Mouse (Mus musculus) liver, embryonic 16.5 days (tissue): ENCODE results near the gene Nfe2l2. TPM values are rescaled to one million over a fixed set of nuclear protein-coding genes. Genes with fewer than 3 reads are reported as not detected.
A peak's percentile ranks its signal among the peaks of the same experiment; 100 is the strongest.

Experiments used
- ATAC-seq: fragments of 200-750 bp; cut with Nextera tagmentation; 2 replicates; pipeline ENCODE4 v1.8.0; 2017; ENCODE audit warnings: low read depth, mild to moderate bottlenecking, moderate number of reproducible peaks, moderate library complexity
- H3K27ac ChIP-seq: fragments of 300-500 bp; sonication (generic); 2 replicates; pipeline ENCODE4 v1.5.1; 2014; ENCODE audit warnings: mild to moderate bottlenecking, low read length
- H3K27me3 ChIP-seq: fragments of 300-500 bp; sonication (generic); 2 replicates; pipeline ENCODE4 v1.6.1; 2014; ENCODE audit warnings: low read depth, low read length, mixed read lengths; ENCODE audit not compliant: control insufficient read depth, insufficient read depth
- H3K36me3 ChIP-seq: fragments of 300-500 bp; sonication (generic); 2 replicates; pipeline ENCODE4 v1.6.1; 2014; ENCODE audit warnings: mild to moderate bottlenecking; ENCODE audit not compliant: control insufficient read depth, insufficient read depth
- H3K4me1 ChIP-seq: fragments of 300-500 bp; sonication (generic); 2 replicates; pipeline ENCODE4 v1.6.1; 2014; ENCODE audit warnings: low read depth, low read length, mixed read lengths; ENCODE audit not compliant: control insufficient read depth
- H3K4me2 ChIP-seq: fragments of 300-500 bp; sonication (generic); 2 replicates; pipeline ENCODE4 v1.6.1; 2014; ENCODE audit warnings: low read depth, low read length, mixed read lengths
- H3K4me3 ChIP-seq: fragments of 300-500 bp; sonication (generic); 2 replicates; pipeline ENCODE4 v1.5.1; 2014; ENCODE audit warnings: low read depth, mild to moderate bottlenecking, low read length
- H3K9ac ChIP-seq: fragments of 300-500 bp; sonication (generic); 2 replicates; pipeline ENCODE4 v1.6.1; 2014; ENCODE audit warnings: low read depth, low read length
- H3K9me3 ChIP-seq: fragments of 300-500 bp; sonication (generic); replicated peaks from 2 replicates; pipeline ENCODE4 v1.6.1; 2016; ENCODE audit warnings: low read length; ENCODE audit not compliant: control insufficient read depth
- WGBS: fragments of 180-500 bp; shearing (Covaris S2); extraction: QIAGEN DNeasy Blood & Tissue Kit; methylation state at CpG from one replicate; pipeline ENCODE4 v1.1.7; 2014; ENCODE audit not compliant: insufficient replicate concordance; 5-methylcytosine and 5-hydroxymethylcytosine counted together
- polyA plus RNA-seq: library from polyadenylated mRNA; unstranded; fragments of >200 nt; fragmentation: Nextera tagmentation; extraction: Ambion mirVana; gene quantifications from 2 replicates; pipeline ENCODE4 v1.2.1, GENCODE M21; 2015

Gene Nfe2l2
- polyA plus RNA-seq, 1 experiment from 2014 or later: 41.3 TPM

DNA sequence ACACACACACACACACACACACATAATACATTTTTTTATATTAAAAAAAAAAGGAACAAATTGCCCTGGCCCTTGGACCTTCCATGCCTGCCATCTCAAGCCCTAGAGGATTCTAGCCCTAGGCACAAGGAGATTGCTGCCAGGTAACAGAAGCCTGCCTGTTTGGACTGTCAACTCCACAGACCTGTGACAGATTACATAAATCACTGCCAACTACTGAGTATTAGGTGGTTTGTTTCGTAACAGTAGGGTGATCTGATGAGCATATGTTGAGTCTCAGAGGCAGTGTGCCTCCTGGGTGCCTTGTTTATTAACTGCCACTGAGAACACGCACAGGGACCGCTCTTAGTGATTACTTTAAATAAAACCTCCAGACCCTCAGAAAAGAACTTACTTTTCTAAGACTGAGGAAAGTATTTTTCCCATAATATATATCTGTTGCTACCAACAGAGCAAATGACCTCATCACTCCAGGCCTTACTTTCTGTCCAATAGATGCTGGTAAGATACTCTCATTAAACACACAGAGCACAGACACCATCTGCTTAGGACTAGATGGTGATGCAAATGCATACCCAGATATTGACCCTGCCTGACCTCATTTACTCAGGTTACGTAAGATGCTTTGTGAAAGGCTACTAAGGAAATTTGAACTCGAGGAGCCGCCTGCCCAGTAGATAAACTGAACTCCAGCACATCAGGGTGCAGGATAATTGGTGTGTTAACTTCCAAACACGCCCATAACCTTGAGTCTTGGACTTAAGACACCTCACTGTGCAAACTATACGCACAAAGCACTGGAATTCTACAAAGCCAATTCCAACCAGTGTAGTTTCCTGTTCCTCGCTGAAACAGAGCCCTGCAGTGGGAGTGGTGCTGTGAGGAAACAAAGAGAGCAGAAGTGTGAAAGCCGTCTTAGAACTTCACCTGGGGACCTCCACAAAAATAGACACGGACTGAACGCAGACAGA is 11.9 kb upstream of the Nfe2l2 start:
- no peak overlapping the region for H3K4me2 ChIP-seq
- no peaks in the 10 kb centered on the region for H3K36me3 ChIP-seq
- 56% methylated on average over 12 of the region's 12 CpGs for WGBS
- peaks cover 2% of the 10 kb centered on the region for H3K4me1 ChIP-seq
- no peaks in the 10 kb centered on the region for H3K27me3 ChIP-seq
- peak; percentile 54; the same call in 1 of the 2 replicates for ATAC-seq
- H3K9ac ChIP-seq: no peak overlapping the region
- H3K4me3 ChIP-seq: no peak overlapping the region
- H3K27ac ChIP-seq: 0 out of 2 replicates have a peak overlapping the region, but pooled peaks have one; percentile 15
- no peaks in the 10 kb centered on the region for H3K9me3 ChIP-seq

DNA sequence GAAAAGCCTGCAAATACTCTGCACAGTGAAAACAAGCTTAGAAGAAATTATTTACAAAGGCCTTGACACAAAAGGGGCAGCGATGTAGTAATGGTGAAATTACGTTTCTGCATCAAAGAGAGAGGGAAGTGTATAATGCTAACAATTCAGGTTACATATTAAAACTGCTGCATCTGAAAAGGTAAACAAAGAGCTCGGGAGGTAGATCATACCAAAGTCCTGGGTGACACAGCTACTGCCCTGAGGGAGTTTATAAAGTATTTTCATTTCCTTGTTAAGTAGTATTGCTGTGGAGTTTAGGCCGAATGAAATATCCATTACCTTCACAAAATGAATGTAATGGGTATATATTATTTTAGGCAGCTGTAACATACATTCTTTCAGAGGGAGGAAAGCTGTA is 10.3 kb upstream of the Nfe2l2 start:
- no peak overlapping the region for H3K9ac ChIP-seq
- 57% methylated on average over 4 of the region's 4 CpGs for WGBS
- H3K4me2 ChIP-seq: no peak overlapping the region
- ATAC-seq: no peak
- no peak overlapping the region for H3K4me3 ChIP-seq
- no peaks in the 10 kb centered on the region for H3K36me3 ChIP-seq
- H3K27me3 ChIP-seq: no peaks in the 10 kb centered on the region
- H3K4me1 ChIP-seq: peaks cover 2% of the 10 kb centered on the region
- no peaks in the 10 kb centered on the region for H3K9me3 ChIP-seq
- H3K27ac ChIP-seq: no peak overlapping the region

DNA sequence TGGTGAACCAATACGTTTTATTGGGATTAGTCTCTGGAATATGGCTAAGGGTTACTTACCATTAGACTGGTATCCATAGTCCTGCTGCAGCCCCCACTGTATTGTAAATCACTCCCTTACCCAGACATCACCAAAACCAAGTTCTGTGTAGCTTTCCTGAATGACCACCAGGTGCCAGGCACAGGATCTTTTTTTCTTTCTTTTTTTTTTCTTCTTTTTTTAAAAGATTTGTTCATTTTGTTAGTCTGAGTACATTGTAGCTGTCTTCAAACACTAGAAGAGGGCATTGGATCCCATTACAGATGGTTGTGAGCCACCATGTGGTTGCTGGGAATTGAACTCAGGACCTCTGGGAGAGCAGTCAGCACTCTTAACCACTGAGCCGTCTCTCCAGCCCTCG is 8.6 kb upstream of the Nfe2l2 start:
- H3K4me2 ChIP-seq: no peak overlapping the region

DNA sequence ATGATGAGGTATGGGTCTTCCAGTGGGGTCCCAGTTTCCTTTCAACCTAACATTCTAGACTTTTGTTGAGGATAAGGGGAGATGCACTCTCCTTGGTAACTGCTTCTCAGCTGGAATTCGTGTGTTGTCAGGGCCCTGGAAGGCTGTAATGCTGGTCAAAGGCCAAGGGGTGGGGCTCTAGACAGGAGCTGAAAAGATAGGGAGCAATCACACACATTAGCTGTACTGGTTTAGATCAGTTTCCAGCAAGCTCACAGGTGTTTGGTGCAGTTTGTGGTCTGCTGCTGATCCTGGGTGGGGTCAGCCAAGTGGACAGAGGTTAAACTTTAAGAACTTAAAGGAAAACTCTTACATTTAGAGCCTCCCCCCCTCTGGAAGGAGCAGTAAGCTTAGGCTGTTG is 3.0 kb upstream of the Nfe2l2 start:
- ATAC-seq: no peak
- WGBS: 7% methylated on average over 1 of the region's 1 CpGs
- Histone ChIP-seq H3K4me1 (peaks cover 28% of the 10 kb centered on the region), H3K27ac (no peak overlapping the region), H3K9me3 (0 out of 2 replicates have a peak, but pooled peaks cover 3% of the 10 kb centered on the region), H3K4me3 (no peak overlapping the region), H3K9ac (no peak overlapping the region), H3K4me2 (no peak overlapping the region), H3K36me3 (peaks cover 4% of the 10 kb centered on the region; the same call in 1 of the 2 replicates), H3K27me3 (no peaks in the 10 kb centered on the region)

More for the DNA sequence above, 8.6 kb upstream of the Nfe2l2 start:
- ATAC-seq: no peak
- Histone ChIP-seq H3K9me3 (0 out of 2 replicates have a peak, but pooled peaks cover 3% of the 10 kb centered on the region), H3K9ac (no peak overlapping the region), H3K4me1 (peaks cover 2% of the 10 kb centered on the region), H3K27me3 (no peaks in the 10 kb centered on the region), H3K4me3 (no peak overlapping the region), H3K27ac (no peak overlapping the region), H3K36me3 (peaks cover 4% of the 10 kb centered on the region; the same call in 1 of the 2 replicates)
- 81% methylated on average over 3 of the region's 3 CpGs for WGBS

DNA sequence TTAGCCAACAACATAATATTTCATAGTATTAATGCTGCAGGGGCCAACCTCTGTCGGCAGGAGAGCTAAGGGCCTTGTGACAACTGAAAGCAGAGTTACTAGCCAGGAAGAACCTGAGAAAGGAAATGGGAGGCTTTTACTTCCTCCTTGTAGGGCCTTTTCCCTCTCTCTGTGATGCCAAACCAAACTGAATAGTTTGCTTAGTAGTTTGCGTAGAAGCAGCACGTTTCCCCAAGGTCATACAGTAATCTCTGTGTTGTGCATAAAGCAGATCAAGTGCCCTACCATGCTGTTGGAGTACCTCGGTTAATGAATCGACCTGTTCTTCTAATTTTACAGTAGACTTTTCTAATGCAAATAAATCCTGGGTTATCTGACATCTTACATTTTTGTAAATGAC is 2.0 kb upstream of the Nfe2l2 start:
- WGBS: 48% methylated on average over 5 of the region's 5 CpGs
- Histone ChIP-seq H3K4me2 (peak overlapping the region; percentile 98), H3K27ac (peak overlapping the region; percentile 100)

DNA sequence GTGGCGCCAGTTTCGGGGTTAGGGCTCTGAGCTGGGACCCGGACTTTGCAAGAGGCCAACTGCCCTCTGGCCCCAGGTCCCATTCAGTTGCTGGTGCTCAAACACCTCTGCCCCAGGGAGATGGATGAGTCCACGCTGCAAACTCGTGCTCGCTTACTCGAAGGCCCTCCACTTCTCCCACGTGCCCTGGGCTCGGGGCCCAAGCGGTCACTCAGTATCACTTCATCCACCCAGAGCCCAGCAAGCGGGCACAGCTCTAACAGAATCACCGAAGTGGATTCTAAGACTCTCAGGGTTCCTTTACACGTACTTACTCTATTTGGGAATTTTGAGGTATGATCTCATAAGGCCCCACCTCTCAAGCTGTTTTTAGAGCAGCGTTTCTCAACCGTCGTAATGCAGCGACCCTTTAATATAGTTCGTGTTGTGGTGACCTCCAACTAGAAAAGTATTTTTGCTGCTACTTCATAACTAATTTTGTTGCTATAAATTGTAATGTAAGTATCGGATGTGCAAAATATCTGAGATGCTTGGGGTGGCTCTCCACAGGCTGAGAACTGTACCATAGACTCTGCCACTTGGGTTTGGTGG is 816 bp upstream of the Nfe2l2 start:
- whole genome bisulfite sequencing: 6% methylated on average over 19 of the region's 19 CpGs
- Histone ChIP-seq H3K36me3 (peaks cover 8% of the 10 kb centered on the region; the same call in 1 of the 2 replicates), H3K4me2 (peak overlapping the region; percentile 98), H3K27me3 (no peaks in the 10 kb centered on the region), H3K9me3 (0 out of 2 replicates have a peak, but pooled peaks cover 3% of the 10 kb centered on the region), H3K4me3 (peak overlapping the region; percentile 96), H3K4me1 (peaks cover 47% of the 10 kb centered on the region), H3K9ac (peak overlapping the region; percentile 85), H3K27ac (peak overlapping the region; percentile 100)
- ATAC-seq: no peak

More for the DNA sequence above, 2.0 kb upstream of the Nfe2l2 start:
- Histone ChIP-seq H3K9ac (peak overlapping the region; percentile 85), H3K27me3 (no peaks in the 10 kb centered on the region), H3K4me1 (peaks cover 37% of the 10 kb centered on the region), H3K4me3 (no peak overlapping the region), H3K9me3 (0 out of 2 replicates have a peak, but pooled peaks cover 3% of the 10 kb centered on the region), H3K36me3 (peaks cover 5% of the 10 kb centered on the region; the same call in 1 of the 2 replicates)
- ATAC-seq: no peak

DNA sequence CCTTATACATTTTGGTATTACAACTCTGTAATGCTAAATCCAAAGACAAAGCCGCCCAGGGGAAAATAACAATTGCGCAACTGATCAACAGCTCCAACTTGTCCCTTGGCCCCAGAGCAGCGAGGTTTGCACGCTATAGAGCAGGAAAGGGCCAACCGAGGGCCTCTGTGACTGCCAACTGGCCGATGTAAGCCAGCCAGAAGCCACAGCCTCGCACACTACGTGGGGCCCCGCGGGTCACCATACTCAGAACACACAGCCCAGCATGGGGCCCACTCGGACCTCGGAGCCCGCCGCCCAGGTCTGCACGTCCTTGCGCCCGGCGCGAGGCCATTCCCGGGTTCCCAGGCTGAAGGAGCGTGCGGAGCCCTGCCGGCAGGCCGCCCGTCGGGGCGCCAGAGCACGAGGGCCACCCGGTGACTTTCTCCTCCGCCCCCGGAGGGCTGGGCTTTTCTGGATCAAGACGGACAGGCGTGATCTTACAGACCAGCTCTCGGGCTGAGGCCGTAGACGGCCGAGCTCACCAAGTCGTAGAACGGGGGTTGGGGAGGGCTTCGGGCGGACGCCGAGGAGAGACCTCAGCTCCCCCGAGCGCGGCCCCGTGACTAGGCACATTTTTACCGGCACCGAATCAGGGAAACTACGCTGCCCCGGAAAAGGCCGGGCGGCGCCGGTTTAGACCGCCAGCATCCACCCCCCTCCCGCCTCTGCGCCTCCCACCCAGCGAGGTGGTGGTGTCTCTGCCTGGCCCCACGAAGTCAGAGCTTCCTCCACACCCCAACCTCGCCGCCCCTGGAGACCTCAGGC is 863 bp downstream of the Nfe2l2 start:
- H3K4me3 ChIP-seq: peak overlapping the region; percentile 96
- no peaks in the 10 kb centered on the region for H3K27me3 ChIP-seq
- H3K36me3 ChIP-seq: peaks cover 6% of the 10 kb centered on the region; the same call in 1 of the 2 replicates
- ATAC-seq: peak; percentile 44
- peak overlapping the region; percentile 82 for H3K4me2 ChIP-seq
- H3K4me1 ChIP-seq: peaks cover 60% of the 10 kb centered on the region
- H3K9me3 ChIP-seq: no peaks in the 10 kb centered on the region
- H3K27ac ChIP-seq: peak overlapping the region; percentile 100
- peak overlapping the region; percentile 99 for H3K9ac ChIP-seq
- WGBS: under 1% methylated on average over 60 of the region's 62 CpGs

DNA sequence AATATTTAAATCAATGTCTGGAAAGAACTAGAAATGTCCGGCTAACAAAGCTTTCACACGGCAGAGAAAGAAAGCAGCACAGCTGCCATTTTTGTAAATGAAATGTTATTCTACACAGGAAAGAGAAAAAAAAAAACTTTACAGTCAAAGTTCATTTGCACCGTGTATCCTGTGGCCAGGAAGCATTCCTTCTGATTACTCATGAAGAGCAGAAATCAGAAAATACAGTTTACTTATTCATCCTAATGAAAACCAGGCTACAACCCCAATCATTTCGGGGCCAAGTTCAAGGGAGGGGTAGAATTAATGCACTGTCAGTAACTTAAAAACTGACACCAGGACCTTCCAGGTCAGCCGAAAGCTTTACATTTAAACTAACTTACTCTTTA is 1.9 kb downstream of the Nfe2l2 start:
- no peak for ATAC-seq
- peak overlapping the region; percentile 96 for H3K4me3 ChIP-seq
- WGBS: 14% methylated on average over 5 of the region's 5 CpGs

More for the DNA sequence above, 1.9 kb downstream of the Nfe2l2 start:
- H3K9ac ChIP-seq: peak overlapping the region; percentile 99
- peak overlapping the region; percentile 82 for H3K4me2 ChIP-seq
- H3K9me3 ChIP-seq: no peaks in the 10 kb centered on the region
- H3K4me1 ChIP-seq: peaks cover 66% of the 10 kb centered on the region
- peak overlapping the region; percentile 100 for H3K27ac ChIP-seq
- H3K36me3 ChIP-seq: peaks cover 7% of the 10 kb centered on the region; the same call in 1 of the 2 replicates
- H3K27me3 ChIP-seq: no peaks in the 10 kb centered on the region
